Mouse (Mus musculus) forebrain, embryonic 12.5 days (tissue): Measurements from ENCODE around the gene Rnf152. TPM values are rescaled to one million over a fixed set of nuclear protein-coding genes. Genes with fewer than 3 reads are reported as not detected.

Experiments used
- ATAC-seq: fragments of 200-750 bp; cut with Nextera tagmentation; 2 replicates; pipeline ENCODE4 v1.8.0; 2017; ENCODE audit warnings: moderate TSS enrichment; ENCODE audit not compliant: low FRiP score
- H3K27ac ChIP-seq: fragments of 300-500 bp; sonication (generic); 2 replicates; pipeline ENCODE4 v1.5.1; 2016; ENCODE audit warnings: mild to moderate bottlenecking
- H3K27me3 ChIP-seq: fragments of 300-500 bp; sonication (generic); 2 replicates; pipeline ENCODE4 v1.6.1; 2016; ENCODE audit warnings: mild to moderate bottlenecking
- H3K36me3 ChIP-seq: fragments of 300-500 bp; sonication (generic); replicated peaks from 2 replicates; pipeline ENCODE4 v1.6.1; 2016; ENCODE audit warnings: mild to moderate bottlenecking
- H3K4me1 ChIP-seq: fragments of 300-500 bp; sonication (generic); 2 replicates; pipeline ENCODE4 v1.6.1; 2016
- H3K4me2 ChIP-seq: fragments of 300-500 bp; sonication (generic); 2 replicates; pipeline ENCODE4 v1.6.1; 2016; ENCODE audit warnings: mild to moderate bottlenecking, moderate library complexity
- H3K4me3 ChIP-seq: fragments of 300-500 bp; sonication (generic); replicated peaks from 2 replicates; pipeline ENCODE4 v1.5.1; 2016; ENCODE audit warnings: mild to moderate bottlenecking
- H3K9ac ChIP-seq: fragments of 300-500 bp; sonication (generic); 2 replicates; pipeline ENCODE4 v1.6.1; 2016; ENCODE audit warnings: mild to moderate bottlenecking
- H3K9me3 ChIP-seq: fragments of 300-500 bp; sonication (generic); 2 replicates; pipeline ENCODE4 v1.6.1; 2016
- WGBS: fragments of 180-500 bp; shearing (Covaris S2); methylation state at CpG from one replicate; pipeline ENCODE4 v1.1.7; 2016; 5-methylcytosine and 5-hydroxymethylcytosine counted together
- polyA plus RNA-seq: library from polyadenylated mRNA; unstranded; fragments of >200 nt; fragmentation: Nextera tagmentation; extraction: Ambion mirVana; gene quantifications from 2 replicates; pipeline ENCODE4 v1.2.1, GENCODE M21; 2016

Rnf152 gene
- 3.0 and 3.1 TPM in 2 replicates for polyA plus RNA-seq

- Histone ChIP-seq H3K9ac (peak within 1 kb of the TSS; percentile 70), H3K4me1 (peaks cover 18% of the 10 kb centered on the region), H3K27ac (peak within 1 kb of the TSS; percentile 36; the same call in 1 of the 2 replicates), H3K27me3 (peaks cover 11% of the 10 kb centered on the region; the same call in 1 of the 2 replicates), H3K4me2 (peak within 1 kb of the TSS; percentile 91), H3K36me3 (no peaks in the 10 kb centered on the region), H3K4me3 (peak within 1 kb of the TSS; percentile 69), H3K9me3 (no peaks in the 10 kb centered on the region)
- 1% methylated on average over 55 of the region's 58 CpGs for WGBS
- ATAC-seq: peak; percentile 83
Observed at GRCm38 (mm10) chr1:105356291-105357011, at the start of gene Rnf152. Gene Rnf152 (minus strand): TSS chr1:105356710.

GRCm38 (mm10) chr1:105402853-105403252 lies 46.3 kb upstream of the Rnf152 start:
- Histone ChIP-seq H3K4me2 (no peak overlapping the region), H3K4me1 (no peaks in the 10 kb centered on the region), H3K9me3 (no peaks in the 10 kb centered on the region), H3K4me3 (no peak overlapping the region), H3K27me3 (no peaks in the 10 kb centered on the region), H3K36me3 (no peaks in the 10 kb centered on the region), H3K9ac (no peak overlapping the region), H3K27ac (no peak overlapping the region)
- no peak for ATAC-seq
- WGBS: 68% methylated on average over 1 of the region's 1 CpGs

- no peak for ATAC-seq
- no peaks in the 10 kb centered on the region for H3K4me1 ChIP-seq
- H3K27me3 ChIP-seq: no peaks in the 10 kb centered on the region
- H3K27ac ChIP-seq: no peak overlapping the region
- H3K4me3 ChIP-seq: no peak overlapping the region
- no peaks in the 10 kb centered on the region for H3K36me3 ChIP-seq
- no peak overlapping the region for H3K9ac ChIP-seq
- H3K4me2 ChIP-seq: no peak overlapping the region
- WGBS: 85% methylated on average over 4 of the region's 4 CpGs
- H3K9me3 ChIP-seq: no peaks in the 10 kb centered on the region
Observed at GRCm38 (mm10) chr1:105384141-105384937, 27.8 kb upstream of the Rnf152 start.

- no peaks in the 10 kb centered on the region for H3K27me3 ChIP-seq
- no peak overlapping the region for H3K27ac ChIP-seq
- H3K9ac ChIP-seq: no peak overlapping the region
- H3K36me3 ChIP-seq: no peaks in the 10 kb centered on the region
- H3K4me3 ChIP-seq: no peak overlapping the region
- H3K4me2 ChIP-seq: no peak overlapping the region
- ATAC-seq: no peak
- H3K9me3 ChIP-seq: no peaks in the 10 kb centered on the region
- H3K4me1 ChIP-seq: no peaks in the 10 kb centered on the region
Observed at GRCm38 (mm10) chr1:105377546-105377945, 21.0 kb upstream of the Rnf152 start.

- ATAC-seq: no peak
- H3K27me3 ChIP-seq: no peaks in the 10 kb centered on the region
- no peak overlapping the region for H3K27ac ChIP-seq
- H3K9me3 ChIP-seq: no peaks in the 10 kb centered on the region
- no peaks in the 10 kb centered on the region for H3K4me1 ChIP-seq
- no peak overlapping the region for H3K9ac ChIP-seq
- no peaks in the 10 kb centered on the region for H3K36me3 ChIP-seq
- H3K4me3 ChIP-seq: no peak overlapping the region
- no peak overlapping the region for H3K4me2 ChIP-seq
- WGBS: 94% methylated on average over 4 of the region's 4 CpGs
Observed at GRCm38 (mm10) chr1:105374618-105375017, 18.1 kb upstream of the Rnf152 start.

GRCm38 (mm10) chr1:105362701-105363100 lies 6.2 kb upstream of the Rnf152 start:
- no peak for ATAC-seq
- Histone ChIP-seq H3K9ac (no peak overlapping the region), H3K4me3 (no peak overlapping the region), H3K36me3 (no peaks in the 10 kb centered on the region), H3K9me3 (no peaks in the 10 kb centered on the region), H3K27me3 (peaks cover 4% of the 10 kb centered on the region; the same call in 1 of the 2 replicates), H3K4me1 (no peaks in the 10 kb centered on the region; the same call in 1 of the 2 replicates), H3K27ac (no peak overlapping the region), H3K4me2 (no peak overlapping the region)

- Histone ChIP-seq H3K36me3 (no peaks in the 10 kb centered on the region), H3K4me1 (peaks cover 18% of the 10 kb centered on the region), H3K4me2 (no peak overlapping the region), H3K27ac (no peak overlapping the region), H3K9me3 (no peaks in the 10 kb centered on the region), H3K27me3 (peaks cover 11% of the 10 kb centered on the region; the same call in 1 of the 2 replicates), H3K4me3 (no peak overlapping the region), H3K9ac (no peak overlapping the region)
- 42% methylated on average over 4 of the region's 4 CpGs for WGBS
- no peak for ATAC-seq
Observed at GRCm38 (mm10) chr1:105358896-105359295, 2.4 kb upstream of the Rnf152 start.

GRCm38 (mm10) chr1:105355910-105356290 lies 610 bp downstream of the Rnf152 start:
- H3K9ac ChIP-seq: peak overlapping the region; percentile 70
- H3K9me3 ChIP-seq: no peaks in the 10 kb centered on the region
- peak overlapping the region; percentile 91 for H3K4me2 ChIP-seq
- H3K4me3 ChIP-seq: peak overlapping the region; percentile 69
- peak; percentile 54 for ATAC-seq
- H3K4me1 ChIP-seq: peaks cover 18% of the 10 kb centered on the region
- H3K27me3 ChIP-seq: peaks cover 11% of the 10 kb centered on the region; the same call in 1 of the 2 replicates
- WGBS: 0% methylated on average over 23 of the region's 23 CpGs
- H3K27ac ChIP-seq: peak overlapping the region; percentile 36; the same call in 1 of the 2 replicates
- no peaks in the 10 kb centered on the region for H3K36me3 ChIP-seq

- H3K4me3 ChIP-seq: peak overlapping the region; percentile 69
- peak overlapping the region; percentile 91 for H3K4me2 ChIP-seq
- H3K9ac ChIP-seq: peak overlapping the region; percentile 70
- no peaks in the 10 kb centered on the region for H3K36me3 ChIP-seq
- H3K27ac ChIP-seq: 0 out of 2 replicates have a peak overlapping the region, but pooled peaks have one; percentile 36
- no peaks in the 10 kb centered on the region for H3K9me3 ChIP-seq
- H3K27me3 ChIP-seq: peaks cover 7% of the 10 kb centered on the region; the same call in 1 of the 2 replicates
- ATAC-seq: peak; percentile 57
- 5% methylated on average over 30 of the region's 30 CpGs for WGBS
- peaks cover 18% of the 10 kb centered on the region for H3K4me1 ChIP-seq
Observed at GRCm38 (mm10) chr1:105354901-105355891, 1.3 kb downstream of the Rnf152 start.

GRCm38 (mm10) chr1:105351806-105352205 lies 4.7 kb downstream of the Rnf152 start:
- Histone ChIP-seq H3K36me3 (no peaks in the 10 kb centered on the region), H3K4me2 (no peak overlapping the region), H3K9me3 (no peaks in the 10 kb centered on the region), H3K4me1 (peaks cover 16% of the 10 kb centered on the region), H3K4me3 (no peak overlapping the region), H3K27ac (no peak overlapping the region), H3K9ac (no peak overlapping the region), H3K27me3 (peaks cover under 1% of the 10 kb centered on the region; the same call in 1 of the 2 replicates)
- 92% methylated on average over 4 of the region's 4 CpGs for WGBS
- no peak for ATAC-seq

GRCm38 (mm10) chr1:105342305-105342704 lies 14.2 kb downstream of the Rnf152 start:
- Histone ChIP-seq H3K27me3 (no peaks in the 10 kb centered on the region), H3K4me2 (no peak overlapping the region), H3K9me3 (no peaks in the 10 kb centered on the region), H3K4me1 (no peaks in the 10 kb centered on the region), H3K36me3 (no peaks in the 10 kb centered on the region), H3K4me3 (no peak overlapping the region), H3K27ac (no peak overlapping the region), H3K9ac (no peak overlapping the region)
- 89% methylated on average over 6 of the region's 6 CpGs for WGBS
- ATAC-seq: no peak

GRCm38 (mm10) chr1:105340943-105341342 lies 15.6 kb downstream of the Rnf152 start:
- Histone ChIP-seq H3K4me1 (no peaks in the 10 kb centered on the region), H3K27ac (no peak overlapping the region), H3K27me3 (no peaks in the 10 kb centered on the region), H3K9ac (no peak overlapping the region), H3K36me3 (no peaks in the 10 kb centered on the region), H3K4me3 (no peak overlapping the region), H3K4me2 (no peak overlapping the region), H3K9me3 (no peaks in the 10 kb centered on the region)
- ATAC-seq: no peak
